Mouse (Mus musculus): ENCODE measurements around the gene Calm2.

Calm2 gene

GRCm38 (mm10) chr17:87391242-87391641 lies 55.5 kb downstream of the Calm2 start:
- no peak for DNase-seq

- DNase-seq: peak; percentile 63 to 64
These were observed 59.7 kb downstream of the Calm2 start for GRCm38 (mm10) chr17:87387068-87387467.

- DNase-seq: no peak
These were observed 60.9 kb downstream of the Calm2 start for GRCm38 (mm10) chr17:87385835-87386234.

Measured in spleen, adult 18-20 months (tissue).